Mouse (Mus musculus) E14TG2a.4 (cell line): Measurements from ENCODE around the gene Cdkl4.

Source experiments
- CTCF ChIP-seq: conservative IDR thresholded peaks from 2 replicates; pipeline ENCODE4 v1.5.1; 2014; ENCODE audit warnings: low read length
- NANOG ChIP-seq: IDR thresholded peaks from 2 replicates; pipeline ENCODE4 v1.6.1; 2014; ENCODE audit warnings: borderline replicate concordance, low read length, mixed read lengths
- POU5F1 ChIP-seq: IDR thresholded peaks from 2 replicates; pipeline ENCODE4 v1.6.1; 2014; ENCODE audit warnings: low read length, borderline replicate concordance

DNA sequence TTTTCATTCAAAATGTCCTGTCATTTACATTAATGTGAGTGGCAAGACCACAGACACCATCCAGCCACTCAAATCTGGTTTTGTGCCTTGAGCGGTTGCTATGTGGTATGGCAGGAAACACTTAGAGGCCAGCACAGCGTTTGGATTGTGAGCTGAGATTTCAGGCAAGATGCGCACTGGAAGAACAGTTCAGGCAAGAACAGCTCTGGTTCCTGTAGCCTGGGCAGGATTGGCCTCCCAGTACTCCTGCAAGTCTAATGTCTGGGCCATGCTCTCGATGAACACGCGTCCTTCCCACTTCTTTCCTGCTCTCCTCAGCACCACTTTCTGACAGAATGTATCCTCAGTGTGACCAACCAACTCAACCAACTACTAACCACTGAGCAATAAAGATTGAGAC, 5.4 kb upstream of the Cdkl4 start:
- TF ChIP-seq CTCF (no peak), POU5F1 (no peak), NANOG (no peak)
